Mouse (Mus musculus): ENCODE results near the gene Brsk1. TPM values are rescaled to one million over a fixed set of nuclear protein-coding genes. Genes with fewer than 3 reads are reported as not detected.
A peak's percentile ranks its signal among the peaks of the same experiment; 100 is the strongest.

Brsk1 gene
- total RNA-seq (2021): 100 to 1,000 TPM; 258 to 262 TPM

DNA sequence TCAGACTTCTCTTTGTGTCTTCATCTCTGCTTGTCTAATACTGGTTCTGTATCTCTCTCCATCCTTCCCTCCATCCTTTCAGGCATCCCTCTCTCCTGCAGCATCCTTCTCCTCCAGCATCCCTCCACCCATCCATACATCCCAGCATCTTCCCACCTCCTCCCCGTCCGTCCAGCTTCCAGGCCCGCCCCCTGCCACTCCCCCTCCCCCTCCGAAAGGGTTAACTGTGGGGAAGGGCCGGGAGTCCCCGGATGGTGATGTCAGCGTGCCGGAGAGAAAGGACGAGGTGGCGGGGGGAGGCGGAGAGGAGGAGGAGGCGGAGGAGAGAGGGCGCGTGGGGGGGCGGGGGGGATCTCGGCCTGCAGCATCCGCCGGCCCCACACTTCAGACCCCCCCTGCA lies at the start of gene Brsk1:
Gene Brsk1, plus strand, starts transcription at position 218 of the 400 bp plus-strand sequence.
- intact Hi-C loops (cut with DNase I): no loop called here
- DNase-seq: peak; percentile 97

DNA sequence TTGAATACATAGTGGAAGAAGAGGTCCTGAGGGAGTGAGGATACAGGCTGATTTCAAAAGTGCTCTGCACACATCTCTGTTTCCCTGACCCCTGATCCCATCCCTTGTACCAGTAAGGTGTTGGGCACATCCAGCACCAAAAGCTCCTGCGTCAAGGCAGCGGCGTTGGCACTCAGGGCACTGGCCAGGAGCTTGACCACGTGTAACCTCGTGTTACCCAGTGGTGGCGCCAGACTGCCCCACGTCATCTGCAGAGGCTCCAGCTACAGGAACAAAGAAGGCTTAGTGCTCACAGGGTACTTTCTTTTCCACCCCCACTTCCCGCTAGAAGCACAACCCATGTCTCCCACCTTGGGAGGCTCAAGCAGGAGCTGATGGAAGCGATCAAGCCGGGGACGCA lies 49.2 kb upstream of the Brsk1 start:
- no peak for DNase-seq
- intact Hi-C loops (cut with DNase I): no loop called here

DNA sequence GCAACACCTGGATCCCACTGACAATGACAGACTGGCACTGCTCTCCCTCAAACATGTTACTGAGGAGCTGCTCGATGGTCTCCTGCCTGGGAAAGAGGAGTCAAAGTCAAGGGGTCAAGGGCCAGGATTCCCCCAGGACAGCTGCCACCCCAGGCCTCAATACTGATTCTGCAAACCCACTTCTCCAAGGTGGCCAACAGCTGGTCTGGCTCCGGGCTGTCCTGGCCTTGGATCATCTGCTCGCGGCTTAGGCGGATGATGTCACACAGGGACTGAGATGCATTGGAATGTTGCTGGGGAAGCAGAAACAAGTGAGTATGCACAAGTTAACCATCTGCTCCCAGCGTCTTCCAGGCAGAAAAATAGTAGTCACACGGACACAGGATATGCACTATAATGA lies 48.4 kb upstream of the Brsk1 start:
- no peak for DNase-seq
- intact Hi-C loops (cut with DNase I): no loop called here

DNA sequence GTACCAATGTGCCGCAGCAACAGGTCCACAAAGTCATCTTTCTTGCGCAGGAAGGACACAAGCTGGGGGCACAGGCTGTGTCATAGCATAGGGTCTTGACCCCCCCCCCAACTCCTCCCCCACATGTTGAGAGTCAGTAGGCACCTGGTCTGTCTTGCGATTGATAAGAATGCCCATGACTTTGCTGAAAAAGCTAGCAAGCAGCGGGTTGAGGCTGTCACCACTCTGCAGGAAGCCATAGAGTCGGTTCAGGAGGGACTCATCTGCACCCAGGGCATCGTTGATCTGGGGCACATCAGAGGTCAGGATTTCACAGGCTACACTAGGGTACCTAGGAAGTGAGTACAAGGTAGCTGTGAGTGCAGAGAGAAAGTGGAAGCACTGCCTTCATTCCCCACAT lies 47.2 kb upstream of the Brsk1 start:
- DNase-seq: no peak
- intact Hi-C loops (cut with DNase I): no loop called here

DNA sequence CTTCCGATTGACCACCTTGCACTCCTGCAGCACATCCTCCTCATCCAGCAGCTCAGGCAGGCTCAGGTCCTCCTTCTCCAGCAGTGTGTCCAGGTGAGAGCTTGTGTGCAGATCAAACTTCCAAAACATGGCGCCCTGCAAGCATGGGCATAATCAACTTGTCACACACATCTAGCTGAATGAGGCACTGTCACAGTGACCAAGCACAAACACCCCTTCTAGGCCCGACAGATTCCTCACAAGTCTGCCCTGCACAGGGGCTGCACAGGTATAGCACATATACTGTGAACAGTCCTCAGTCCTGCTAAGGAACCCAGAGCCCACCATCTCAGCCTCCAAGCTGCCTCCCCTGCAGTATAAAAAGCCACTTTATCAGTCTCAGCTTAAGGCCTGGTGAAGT lies 43.6 kb upstream of the Brsk1 start:
- no peak for DNase-seq
- intact Hi-C loops (cut with DNase I): no loop called here

DNA sequence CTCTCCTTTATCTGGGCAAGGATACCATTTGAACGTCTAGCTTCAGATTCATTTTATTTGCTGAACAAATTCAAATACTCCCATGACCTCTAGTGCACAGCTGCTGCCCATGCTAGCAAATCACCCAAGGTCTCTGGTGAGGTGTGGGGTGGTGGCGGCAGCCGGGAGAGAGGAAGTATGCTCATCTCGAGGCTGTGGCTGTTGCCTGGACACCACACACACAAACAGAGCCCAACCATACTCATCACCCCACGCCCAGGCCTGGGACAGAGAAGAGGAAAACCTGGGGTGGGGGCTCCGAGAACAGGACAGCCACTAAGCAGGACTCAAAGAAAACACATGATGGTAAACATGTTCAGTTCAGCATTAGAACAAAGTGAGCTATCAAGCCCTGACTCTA lies 43.1 kb upstream of the Brsk1 start:
- intact Hi-C loops (cut with DNase I): no loop called here
- DNase-seq: no peak

DNA sequence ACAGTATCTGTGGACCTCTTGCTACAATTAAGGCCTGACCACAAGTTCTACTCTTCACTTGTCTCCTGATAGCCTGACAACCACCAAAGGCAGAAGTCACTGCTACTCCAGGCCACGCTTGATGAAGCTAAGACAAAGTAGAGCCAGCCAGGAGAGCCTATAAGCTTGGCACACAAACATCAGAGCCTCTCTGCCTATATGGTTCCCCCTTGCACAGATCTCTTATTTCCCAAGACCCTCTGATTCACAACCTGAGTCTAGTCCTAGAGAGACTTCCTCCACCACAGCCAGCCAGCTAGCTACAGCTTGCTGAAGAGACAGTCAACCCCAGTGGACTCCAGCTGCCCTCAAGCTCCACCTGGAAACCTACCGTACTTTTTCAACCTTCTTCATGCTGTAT lies 42.4 kb upstream of the Brsk1 start:
- DNase-seq: no peak
- intact Hi-C loops (cut with DNase I): no loop called here

DNA sequence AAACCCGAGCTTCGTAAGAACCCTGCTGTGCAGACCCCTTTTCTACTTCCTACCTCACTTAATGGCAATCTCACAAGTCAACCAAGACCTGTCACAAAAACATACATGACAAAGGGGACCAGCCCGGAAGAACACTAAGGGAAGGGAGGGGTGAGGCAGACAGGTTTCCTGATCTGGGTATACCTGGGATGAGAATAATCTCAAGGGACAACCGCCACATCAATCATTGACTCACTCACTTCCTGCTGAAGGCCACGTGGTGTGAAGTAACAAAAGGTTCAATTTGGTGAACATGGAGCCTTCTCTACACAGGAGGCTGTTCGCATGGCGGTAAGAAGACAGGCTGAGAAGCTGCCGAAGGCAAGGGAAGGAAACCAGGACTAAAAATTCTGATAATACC lies 38.8 kb upstream of the Brsk1 start:
- no peak for DNase-seq
- intact Hi-C loops (cut with DNase I): no loop called here

DNA sequence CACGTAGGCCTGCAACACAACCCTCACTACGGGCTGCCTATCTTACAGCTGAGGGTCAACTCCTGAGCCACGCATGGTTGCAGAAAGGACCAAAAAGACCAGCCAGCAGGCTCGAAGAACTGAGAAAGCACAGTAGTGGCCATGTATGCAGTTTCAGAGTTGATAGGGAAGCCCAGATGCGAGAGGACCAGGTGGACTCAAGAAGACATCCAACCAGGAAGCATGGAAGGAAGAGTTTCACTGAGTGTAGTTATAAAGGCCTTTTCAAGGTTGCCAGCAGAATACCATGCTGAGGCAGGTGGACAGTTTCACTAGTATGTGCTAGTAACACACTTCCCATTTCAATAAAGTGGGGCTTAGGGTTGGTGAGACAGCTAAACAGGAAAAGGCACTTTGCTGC lies 37.7 kb upstream of the Brsk1 start:
- DNase-seq: no peak
- intact Hi-C loops (cut with DNase I): no loop called here

DNA sequence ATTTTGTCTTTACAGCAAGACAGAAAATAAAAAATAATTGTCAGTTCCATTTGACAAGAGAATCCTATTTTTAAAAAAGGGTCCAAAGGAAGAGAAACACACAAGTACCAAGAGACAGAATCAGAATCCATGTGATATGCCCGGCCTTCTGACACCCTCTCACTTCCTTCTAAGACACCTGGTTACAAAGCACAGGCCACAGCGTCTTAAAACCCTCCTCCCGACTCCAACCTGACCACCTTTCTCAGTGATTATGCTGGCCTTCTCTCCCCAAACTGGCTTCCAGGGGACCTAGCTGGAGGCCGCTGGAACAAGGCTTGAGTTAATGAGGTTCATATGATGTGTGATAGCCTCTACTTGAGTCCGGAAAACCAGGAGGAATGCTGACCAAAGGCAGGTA lies 37.1 kb upstream of the Brsk1 start:
- intact Hi-C loops (cut with DNase I): no loop called here
- DNase-seq: no peak

DNA sequence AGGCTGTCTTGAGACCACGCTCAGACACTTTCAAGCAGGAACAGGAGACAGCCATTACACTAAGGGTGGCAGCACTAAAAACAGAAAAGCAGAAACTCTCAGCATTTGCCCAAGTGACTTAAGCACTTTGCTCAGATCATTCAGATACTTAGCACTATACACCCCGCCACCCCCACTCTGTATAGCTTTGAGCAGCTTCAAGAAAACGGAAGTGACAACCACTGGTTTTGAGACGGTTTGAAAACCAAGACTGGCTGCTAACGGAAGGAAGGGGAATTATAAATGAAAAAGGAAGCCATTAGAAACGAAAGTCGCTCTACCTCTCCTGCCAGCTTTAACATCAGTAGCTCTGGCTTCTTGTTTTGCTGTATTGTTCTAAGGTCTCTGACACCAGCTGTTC lies 36.6 kb upstream of the Brsk1 start:
- intact Hi-C loops (cut with DNase I): no loop called here
- DNase-seq: no peak

DNA sequence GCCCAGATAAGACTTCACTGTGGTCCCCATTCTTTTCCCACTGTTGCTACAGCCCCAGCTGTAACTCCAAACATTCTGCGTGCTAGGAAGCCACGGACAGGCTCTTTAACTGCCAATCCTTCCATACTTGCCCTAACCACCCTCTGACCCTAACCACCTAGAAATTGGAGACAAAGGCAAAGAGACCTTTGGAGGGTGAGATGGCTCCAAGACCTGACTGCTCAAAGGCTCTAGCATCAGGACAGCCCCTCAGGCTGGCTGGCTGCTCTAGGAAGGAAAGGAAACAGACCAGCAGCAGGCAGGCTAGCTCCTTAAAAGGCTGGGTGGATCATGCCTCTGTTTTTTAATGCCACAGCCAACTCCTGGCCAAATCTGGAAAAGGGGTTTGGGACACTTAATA lies 36.2 kb upstream of the Brsk1 start:
- intact Hi-C loops (cut with DNase I): no loop called here

DNA sequence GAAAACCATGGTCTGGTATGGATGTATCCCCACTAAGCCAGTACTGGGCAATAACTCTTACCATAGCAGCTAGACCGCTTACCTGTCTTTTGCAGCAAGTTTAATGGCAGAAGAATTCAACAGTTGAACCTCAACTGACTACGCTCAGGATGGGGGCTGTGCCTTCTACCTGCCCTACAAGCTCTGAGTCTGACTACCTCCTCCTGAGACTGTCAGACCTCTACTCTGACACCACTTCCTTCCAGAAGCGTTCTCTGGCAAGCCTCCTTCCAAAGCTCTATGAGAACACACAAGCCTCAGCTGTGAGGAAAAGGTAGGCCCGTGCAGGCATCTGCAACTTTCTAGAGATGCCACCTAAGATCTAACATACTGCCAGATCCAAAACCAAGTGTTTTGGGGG lies 35.0 kb upstream of the Brsk1 start:
- DNase-seq: no peak
- intact Hi-C loops (cut with DNase I): no loop called here

More for the DNA sequence above, 36.2 kb upstream of the Brsk1 start:
- no peak for DNase-seq

DNA sequence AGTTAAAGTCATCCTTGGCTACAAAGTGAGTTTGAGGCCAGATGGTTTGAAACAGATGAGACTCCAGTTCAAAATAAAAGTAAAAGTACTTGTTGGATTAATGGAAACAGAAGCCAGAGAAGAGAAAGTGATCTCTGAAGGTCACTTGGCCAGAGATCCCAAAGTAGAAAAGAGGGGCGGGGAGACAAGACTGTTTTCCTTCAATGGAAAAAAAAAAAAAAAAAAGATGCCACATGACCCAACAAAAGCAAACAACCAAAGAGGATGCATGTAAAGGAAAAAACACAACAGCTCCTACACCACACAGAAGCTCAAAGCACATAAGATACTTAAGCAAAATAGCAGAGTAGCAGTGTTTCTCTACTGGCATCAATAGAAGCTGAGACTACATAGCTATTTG lies 34.5 kb upstream of the Brsk1 start:
- DNase-seq: no peak
- intact Hi-C loops (cut with DNase I): no loop called here

DNA sequence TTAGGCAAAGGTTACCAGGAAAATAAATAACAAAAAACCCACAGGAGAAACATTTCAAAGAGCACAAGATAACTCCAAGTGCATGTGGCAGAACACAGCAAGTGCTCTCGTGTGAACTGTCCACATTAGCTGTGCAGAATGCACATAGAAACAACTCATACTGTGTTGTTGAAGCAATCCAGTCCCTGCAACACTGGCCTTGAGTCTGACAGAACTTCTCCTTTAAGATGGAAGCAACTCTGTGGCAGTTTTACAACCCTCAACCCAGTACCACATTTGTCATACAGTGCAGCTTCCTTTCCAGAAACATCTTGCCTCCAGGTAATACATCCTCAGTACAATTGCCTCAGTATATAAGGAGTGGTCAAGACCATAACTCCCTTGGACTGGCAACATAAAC lies 33.6 kb upstream of the Brsk1 start:
- no peak for DNase-seq
- intact Hi-C loops (cut with DNase I): no loop called here

DNA sequence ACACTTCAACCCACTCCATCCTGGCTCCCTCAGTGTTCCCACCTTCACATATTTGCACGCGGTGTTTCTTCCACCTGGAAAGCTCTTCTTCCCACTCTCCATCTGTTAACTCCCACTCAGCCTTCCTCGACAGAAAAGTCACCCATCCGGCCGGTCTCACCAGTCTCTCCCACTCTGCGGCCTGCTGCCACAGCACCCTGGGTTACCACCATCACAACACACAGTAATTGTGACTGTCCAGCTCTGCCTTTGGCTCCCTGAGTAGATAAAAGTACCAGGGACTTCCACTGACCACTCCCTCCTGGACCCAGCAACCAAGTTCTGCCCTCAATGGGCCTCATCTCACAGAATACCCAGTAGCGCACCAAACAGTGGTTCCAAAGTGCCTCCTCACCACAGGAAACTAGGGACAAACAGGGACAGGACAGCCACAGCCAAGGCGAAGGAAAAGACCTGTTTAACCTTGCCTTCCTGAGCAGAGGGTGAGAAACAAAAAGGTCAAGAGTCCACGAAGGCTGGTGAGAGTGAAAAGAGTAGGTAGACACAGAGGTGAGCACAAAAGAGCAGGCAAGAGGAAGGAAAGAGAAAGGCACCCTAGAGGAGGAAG lies 32.8 kb upstream of the Brsk1 start:
- intact Hi-C loops (cut with DNase I): no loop called here
- no peak for DNase-seq

DNA sequence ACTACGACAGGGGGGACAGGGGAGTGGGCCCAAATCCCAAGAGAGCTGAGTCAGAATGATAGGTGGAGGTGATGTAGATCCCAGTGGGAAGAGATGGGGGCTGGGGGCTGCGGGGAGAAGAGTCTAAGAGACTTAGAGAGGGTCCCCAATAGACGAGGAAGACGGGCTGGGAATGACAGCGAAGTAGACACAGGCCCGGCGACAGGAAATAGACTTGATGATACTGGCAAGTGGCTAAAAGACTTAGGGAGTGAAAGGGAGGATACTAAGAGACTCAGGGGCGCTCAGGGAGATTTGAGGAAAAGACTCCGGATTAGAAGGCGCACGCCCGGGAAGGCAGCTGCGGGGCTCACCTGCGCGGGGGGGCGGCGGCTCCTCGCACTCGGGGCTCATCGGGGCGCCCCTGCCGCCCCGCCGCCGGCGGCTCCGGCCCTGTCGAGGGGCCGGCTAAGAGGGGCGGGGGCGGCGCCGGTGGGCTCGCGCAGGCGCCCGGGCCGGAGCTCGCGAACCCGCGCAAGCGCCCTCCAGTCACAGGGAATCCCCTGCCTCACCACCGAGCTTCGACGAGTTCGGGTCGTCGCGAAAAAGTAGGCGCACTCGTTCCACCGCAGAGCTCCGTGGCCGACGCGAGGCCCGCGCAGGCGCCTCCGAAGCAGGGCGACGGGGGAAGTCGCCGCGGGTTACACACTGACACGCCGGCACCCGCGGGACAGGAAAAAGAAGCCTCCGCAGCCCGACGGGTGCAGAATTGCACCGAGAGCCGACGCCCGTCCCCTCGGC lies 32.1 kb upstream of the Brsk1 start:
- intact Hi-C loops (cut with DNase I): no loop called here
- DNase-seq: peak; percentile 55

DNA sequence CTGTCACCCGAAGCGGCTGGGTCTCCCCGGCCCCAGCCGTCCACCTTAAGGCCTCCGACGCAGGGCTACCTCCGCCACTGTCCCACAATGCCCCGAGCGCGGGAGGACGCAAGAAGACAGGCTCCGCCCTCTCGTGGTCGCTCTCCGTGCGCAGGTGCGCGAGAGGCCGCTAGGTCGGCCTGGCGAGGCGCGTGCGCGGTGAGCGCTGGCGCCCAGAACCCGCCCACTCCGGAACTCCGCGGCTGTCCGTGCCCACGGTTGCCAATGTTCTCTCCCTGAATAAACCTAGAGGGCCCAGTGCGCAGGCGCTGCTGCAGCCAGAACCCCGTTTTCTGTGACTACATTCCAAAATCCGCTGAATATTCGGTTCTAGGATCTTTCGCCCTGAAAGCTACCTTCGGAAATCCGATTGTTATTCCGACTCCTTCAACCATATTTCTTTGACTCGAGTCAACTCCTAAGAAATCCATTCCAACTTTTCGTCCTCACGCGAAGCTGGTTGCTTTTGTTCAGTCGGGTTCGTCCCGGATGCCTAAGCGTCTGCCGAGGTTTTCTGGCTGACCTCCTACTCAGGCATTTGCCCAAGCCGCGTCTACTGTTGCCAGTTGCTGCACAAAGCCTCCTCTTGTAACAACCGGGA lies 31.4 kb upstream of the Brsk1 start, which contains the start of gene Ppp6r1:
Gene Ppp6r1, minus strand, starts transcription at position 108 of the 640 bp plus-strand sequence.
- intact Hi-C loops (cut with DNase I): no loop called here
- peak; percentile 97 for DNase-seq

DNA sequence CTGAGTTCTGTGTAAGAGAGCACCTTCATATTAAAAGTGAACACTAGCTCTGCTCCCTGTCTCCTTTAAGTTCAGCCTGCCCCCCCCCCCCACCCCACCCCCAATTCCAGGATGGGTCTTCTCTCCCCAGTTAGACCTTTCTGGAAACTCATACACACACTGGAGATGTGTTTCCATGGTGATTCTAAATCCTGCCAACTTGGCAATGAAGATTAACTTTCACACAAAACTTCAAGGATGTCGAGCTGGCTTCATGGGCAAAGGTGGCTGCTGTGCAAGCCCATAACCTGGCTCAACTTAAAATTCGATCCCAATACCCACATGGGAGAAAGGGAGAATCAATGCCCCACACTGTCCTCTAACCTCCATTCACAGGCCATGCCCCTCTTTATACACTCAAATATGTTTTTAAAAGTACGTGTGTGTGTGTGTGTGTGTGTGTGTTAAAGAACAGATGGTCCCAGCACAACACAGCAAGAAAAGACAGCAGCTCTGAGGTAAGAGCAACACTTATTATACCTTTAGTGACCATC lies 30.4 kb upstream of the Brsk1 start:
- intact Hi-C loops (cut with DNase I): no loop called here
- no peak for DNase-seq

DNA sequence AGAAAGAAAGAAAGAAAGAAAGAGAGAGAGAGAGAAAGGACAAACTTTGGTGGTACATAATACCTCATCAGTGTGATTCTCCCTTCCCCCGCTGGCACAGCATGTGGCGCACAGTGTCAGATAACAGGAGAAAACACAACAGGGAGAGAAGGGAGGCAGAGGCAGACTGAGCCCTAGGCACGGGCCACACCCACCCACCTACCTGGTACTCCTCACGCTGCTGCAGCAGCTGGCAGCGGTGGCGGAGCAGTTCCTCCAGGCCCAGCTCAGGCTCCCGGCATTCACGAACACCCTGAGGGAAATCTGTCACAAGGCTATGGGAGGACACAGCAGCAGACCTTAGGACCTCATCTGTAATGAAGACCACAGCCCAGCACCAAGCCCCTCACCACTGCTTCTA lies 27.2 kb upstream of the Brsk1 start:
- intact Hi-C loops (cut with DNase I): no loop called here
- DNase-seq: no peak

DNA sequence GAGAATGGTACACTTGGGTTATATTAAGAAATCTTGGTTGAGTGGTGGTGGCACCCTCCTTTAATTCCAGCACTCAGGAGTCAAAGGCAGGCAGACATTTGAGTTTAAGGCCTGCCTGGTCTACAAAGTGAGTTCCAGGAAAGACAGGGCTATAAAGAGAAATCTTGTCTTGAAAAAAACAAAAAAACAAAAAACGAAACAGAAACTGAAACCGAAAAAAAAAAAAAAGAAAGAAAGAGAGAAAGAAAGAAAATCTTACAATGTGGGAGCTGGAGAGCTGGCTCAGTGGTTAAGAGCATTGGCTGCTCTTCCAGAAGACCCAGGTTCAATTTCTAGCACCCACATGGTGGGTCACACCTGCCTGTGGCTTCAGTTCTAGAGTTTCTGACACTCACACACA lies 26.7 kb upstream of the Brsk1 start:
- no peak for DNase-seq
- intact Hi-C loops (cut with DNase I): no loop called here

DNA sequence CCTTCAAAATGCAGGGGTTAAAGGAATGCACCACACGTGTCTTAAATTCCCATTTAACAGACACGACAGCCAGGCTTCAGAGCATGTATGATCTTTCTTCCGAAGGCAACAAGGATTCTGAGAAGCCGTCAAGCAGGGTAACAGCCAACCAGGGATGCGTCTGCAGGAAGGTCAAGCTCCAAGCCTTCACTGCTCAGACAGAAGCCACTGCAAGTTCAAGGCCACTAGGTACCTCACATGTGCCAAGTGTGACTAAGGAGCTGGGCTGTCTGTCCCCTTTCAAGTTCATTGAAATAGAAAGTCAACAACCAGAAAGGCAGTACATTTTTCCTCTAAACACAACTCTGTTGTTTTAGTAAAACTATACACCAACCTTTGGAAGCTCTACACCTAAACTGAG lies 23.5 kb upstream of the Brsk1 start:
- DNase-seq: no peak
- intact Hi-C loops (cut with DNase I): no loop called here
